Mouse (Mus musculus) thymus, postnatal 4 days (tissue): ENCODE results near the gene Kif5c.

Source experiments
- DNase-seq: peaks from one replicate; pipeline ENCODE4 v3.0.0; 2021

Kif5c gene

DNA sequence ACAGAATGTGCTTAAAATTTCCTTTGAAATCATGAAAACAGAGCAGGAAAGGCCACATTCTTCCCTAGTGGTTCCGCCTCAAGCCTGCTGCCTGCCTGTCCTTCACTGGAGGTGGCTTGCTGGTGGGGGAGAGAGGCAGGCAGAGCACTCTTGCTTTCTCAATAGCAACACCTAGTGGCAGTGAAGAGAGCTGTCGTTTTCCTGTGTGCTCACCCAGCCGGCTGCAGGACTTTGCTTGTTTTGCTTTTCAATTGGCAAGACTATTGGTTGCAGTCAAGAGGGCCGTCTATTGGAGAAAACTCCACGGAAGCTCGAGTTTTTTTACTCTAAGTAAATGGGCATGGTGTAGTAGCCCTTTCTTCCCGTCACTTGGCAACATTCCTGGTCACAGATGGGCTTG is 108.1 kb downstream of the Kif5c start:
- peak; percentile 65 for DNase-seq

DNA sequence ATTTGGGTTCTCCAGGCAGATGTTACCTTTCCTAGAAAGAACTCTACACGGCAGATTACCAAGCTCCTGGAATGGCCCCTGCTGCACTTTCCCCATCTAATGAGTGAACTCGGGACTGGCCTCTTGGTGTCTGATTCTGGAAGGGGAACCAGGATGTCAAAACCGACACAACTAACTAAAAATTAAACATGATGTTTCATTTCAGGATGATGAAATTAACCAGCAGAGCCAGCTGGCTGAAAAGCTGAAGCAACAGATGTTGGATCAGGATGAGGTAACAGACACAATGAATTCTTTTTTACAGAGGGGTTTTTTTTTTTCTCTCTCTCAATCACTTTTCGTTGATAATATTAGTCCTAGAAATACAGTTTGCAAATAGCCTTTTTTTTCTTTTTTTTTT is 108.6 kb downstream of the Kif5c start:
- no peak for DNase-seq

DNA sequence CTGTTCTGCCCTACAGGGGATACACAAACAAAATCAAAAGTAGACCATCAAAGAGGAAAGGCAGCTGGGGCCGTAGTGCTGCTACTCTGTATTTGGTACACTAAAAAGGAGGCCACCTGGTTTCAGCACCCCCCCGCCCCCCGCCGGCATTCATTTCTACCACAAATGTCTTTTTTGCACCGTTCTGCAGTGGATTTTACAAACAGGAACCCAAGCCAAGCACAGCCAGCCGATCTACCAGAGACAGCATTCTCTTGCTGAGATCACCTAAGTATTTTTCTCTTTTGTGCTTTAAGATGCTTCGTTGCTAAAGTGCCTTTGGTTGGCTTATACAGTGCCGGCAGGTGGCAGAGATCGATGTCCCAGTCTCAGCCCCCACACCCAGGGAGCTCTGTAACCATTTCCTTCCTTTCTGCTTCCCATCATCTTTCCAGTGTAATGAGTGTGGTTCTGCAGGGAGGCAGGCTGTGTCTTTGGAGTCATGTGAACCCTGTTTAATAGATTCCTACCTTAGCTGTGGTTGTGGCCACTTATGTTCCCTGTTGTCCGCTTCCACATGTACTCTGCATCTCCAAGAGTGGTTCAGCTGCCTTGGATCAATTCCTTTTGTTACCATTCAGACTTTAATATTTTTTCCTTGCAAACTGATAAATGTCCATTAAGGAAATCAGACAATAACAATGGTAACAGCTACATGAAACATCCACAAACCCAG is 110.0 kb downstream of the Kif5c start:
- peak; percentile 32 for DNase-seq

DNA sequence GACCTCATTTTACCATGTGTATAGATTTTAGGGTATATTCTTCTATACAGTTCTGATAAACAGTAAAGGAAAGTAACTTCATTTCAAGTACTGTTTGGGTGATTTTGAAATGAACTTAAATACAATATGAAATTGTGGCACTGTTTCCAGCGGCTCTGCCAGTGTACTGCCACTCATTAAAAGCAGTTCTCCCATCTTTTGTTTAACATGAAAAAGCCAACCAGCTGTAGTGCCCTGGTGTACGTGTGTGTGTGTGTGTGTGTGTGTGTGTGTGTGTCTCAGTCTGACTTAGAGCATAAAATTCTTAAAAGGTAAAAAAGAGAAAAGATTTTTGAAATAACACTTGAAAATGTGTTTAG is 110.5 kb downstream of the Kif5c start:
- DNase-seq = peak; percentile 37

DNA sequence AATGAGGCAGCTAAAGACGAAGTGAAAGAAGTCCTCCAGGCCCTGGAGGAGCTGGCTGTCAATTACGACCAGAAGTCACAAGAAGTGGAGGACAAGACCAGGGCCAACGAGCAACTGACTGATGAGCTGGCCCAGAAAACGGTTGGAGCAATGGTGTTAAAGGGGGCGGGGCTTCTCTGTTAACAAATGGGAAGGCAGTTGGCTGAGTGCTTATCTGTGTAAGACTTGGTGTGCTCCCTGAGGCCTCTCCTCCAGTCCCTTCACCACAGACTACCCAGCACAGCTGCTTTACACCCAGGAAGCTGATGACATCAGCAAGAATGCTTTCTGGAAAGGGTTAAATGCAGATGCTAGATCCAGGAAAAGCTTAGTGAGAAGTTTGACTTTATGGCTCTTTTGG is 111.1 kb downstream of the Kif5c start:
- DNase-seq = peak; percentile 55

DNA sequence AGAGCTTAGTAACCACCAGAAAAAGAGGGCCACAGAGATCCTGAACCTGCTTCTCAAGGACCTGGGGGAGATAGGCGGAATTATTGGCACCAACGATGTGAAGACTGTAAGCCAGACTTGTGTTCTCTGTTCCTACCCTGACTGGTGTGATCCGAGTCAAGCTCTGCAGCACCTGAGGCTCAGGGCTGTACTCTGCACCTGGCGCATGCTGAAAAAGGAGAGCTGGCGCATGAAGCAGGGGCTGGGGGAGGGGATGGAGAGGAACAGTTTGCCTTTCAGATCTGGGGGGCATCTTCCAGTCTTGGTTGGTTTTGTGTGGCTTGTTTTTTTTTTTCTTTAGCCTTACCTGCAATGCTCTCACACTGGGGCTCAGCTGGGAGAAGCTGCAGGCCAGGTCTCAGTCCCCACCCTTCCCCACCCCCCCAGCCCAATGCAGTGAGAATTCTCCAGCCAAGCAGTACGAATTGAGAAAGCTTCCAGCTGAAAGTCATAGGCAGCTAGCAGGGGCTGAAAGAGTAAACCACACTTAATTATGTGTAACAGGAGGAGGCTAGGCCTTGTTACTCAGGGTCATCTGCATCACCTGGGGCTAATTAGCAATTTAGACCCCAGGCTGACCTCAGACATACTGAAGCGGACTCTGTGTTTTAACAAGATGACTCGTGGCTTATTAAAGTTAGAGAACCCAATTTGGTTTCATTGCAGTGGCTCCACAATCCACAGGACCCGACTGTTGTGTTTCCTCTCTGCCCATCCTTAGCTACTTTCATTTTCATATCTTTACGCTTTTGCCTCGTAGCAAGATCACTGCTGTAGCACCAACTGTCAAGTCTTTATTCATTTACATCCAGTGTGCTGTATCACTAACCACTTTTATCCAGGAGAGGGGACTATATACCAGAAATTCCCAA is 113.9 kb downstream of the Kif5c start:
- peak; percentile 63 for DNase-seq

DNA sequence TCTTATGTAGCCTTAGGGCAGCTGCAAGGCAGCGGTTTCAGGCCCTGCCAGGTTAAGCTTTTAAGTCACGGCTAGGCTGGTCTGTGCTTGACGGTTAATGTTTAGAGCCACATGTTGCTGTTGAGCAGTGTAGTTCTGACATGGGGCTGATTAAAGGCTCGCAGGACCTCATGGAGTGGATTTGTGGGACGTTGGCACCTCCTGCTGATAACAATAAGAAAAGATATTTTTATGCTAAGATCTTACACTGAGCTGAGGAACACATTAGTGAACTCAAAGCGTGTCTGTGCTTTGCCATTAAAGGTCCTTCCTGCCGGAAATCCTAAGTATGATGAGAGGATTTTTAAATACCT is 114.5 kb downstream of the Kif5c start:
- peak; percentile 35 for DNase-seq

DNA sequence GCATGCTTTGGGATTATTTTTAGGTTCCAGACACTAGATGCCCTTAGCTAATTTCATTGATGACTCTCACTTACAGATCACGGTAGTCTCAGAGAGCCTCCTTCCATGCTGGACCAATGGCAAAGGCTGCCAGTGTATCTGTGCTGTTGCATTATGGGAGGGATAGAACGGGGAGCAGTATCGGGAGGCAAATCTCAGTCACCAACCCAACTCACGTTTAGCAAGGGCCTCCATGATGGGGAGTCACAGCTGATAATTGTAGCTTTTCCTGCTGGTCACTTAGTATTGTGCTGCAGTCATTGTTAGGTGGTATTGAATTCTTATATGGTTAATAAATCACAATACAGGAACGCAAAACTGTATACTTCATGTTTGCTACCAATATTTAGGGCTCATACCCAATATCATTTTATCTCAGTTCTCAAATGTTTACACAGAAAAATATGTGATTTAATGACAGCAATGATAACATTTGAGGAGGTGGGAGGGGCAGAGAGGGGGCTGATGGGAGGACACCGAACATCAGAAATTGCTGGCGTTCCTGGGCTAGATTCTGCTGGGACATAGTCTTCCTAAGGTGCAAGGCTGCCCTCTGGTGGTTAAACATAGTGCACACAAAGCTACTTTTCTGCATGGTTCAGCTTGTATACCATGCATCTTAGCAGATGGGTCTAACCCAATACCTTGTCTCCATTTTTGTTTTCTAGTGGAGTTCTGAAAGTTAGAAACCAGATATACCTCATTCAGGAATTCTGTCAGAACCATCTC is 115.1 kb downstream of the Kif5c start:
- DNase-seq = peak; percentile 83

DNA sequence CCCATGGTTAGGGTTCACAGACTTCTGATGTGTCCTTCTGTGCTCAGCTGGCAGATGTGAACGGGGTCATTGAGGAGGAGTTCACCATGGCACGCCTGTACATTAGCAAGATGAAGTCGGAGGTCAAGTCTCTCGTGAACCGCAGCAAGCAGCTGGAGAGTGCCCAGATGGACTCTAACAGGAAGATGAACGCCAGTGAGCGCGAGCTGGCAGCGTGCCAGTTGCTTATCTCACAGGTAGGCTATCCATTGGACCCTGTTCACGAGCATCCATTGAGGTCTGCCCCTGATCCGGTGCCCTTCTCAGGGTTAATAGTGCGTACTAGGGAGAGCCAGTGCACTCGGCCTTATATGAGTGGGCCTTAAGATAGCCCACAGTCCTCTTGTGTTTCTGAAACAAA is 116.3 kb downstream of the Kif5c start:
- no peak for DNase-seq

DNA sequence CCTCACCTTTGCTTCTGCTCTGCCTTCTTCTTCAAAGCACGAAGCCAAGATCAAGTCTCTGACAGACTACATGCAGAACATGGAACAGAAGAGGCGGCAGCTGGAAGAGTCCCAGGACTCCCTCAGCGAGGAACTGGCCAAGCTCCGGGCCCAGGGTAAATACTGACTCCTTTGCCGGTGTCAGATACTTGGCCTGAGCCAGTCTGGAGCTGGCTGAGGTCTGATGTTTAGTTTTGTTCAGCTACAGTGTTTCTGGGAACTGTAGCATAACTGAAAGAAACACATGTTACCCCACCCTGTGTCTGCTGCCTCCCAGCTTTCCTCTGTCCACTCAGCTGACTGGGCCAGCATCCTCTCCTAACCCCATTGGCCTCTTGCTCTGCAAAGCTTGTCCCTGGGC is 119.9 kb downstream of the Kif5c start:
- DNase-seq = no peak

DNA sequence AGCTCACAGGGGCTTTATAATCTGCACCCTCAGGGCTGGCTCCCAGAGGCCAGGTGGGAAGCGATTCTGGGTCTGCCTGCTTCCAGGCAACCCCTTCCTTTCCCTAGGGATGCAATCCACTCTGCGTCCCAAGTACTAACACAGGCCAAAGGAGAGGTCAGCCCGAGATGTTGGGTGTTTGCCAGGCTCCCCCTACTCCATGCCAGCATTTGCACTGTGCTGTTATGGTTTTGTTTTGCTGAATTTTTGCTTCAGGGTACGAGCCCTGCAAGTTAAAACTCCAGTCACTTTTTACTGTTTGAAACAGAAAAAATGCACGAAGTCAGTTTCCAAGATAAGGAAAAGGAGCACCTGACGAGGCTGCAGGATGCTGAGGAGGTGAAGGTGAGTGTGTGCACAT is 121.9 kb downstream of the Kif5c start:
- DNase-seq = no peak

DNA sequence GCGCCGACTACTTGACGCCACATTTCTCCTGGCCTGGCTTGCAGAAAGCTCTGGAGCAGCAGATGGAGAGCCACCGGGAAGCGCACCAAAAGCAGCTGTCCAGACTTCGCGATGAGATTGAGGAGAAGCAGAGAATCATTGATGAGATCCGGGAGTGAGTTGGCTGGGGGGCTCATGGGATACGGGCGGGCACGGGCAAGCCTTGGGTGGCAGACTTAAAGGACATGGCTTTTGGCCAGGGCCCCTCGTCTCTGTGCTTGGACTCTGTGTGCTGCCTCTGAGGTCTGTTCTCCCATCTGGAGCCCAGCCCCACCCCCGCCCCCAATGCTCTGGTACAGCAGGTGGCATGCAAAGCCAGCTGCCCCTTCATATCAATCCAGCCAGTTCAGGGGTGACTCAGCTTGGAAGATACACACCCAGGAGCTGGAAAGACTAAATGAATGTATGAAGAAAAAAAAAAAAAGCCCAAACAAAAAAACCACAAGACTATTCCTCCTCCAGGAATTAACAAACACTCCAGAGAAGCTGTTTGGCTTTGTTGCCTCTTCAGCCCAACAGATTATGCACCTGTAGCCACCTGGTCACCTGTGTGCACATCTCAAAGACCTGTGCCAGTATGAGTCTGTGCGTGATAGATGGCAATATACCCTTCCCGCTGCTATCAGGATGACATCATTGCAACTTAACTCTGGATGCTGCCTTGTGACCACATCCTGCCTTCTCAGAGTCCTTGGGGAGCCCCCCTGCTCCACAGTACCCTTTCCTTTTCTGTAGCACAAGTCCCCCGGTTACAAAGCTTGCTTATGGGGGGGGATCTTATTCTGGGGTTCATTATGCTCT is 123.0 kb downstream of the Kif5c start:
- peak; percentile 37 for DNase-seq

DNA sequence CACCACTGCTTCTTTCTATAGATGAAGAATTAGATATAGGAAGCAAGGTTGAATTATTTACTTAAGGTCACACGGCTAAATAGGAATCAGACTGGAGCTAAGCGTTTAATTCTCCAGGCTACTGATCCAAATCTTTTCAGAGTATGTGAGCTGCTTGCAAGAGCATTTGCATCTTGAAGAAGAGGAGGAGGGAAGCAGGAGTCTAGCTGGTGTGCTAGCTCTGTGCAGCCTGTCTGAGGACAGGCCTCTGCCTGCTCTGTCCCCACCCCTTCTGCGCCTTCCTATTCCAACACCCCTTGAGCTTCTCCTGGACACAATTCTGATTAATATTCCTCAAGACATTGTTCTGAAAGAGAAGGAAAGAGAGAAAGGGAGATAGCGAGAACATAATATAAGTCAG is 123.8 kb downstream of the Kif5c start:
- no peak for DNase-seq

DNA sequence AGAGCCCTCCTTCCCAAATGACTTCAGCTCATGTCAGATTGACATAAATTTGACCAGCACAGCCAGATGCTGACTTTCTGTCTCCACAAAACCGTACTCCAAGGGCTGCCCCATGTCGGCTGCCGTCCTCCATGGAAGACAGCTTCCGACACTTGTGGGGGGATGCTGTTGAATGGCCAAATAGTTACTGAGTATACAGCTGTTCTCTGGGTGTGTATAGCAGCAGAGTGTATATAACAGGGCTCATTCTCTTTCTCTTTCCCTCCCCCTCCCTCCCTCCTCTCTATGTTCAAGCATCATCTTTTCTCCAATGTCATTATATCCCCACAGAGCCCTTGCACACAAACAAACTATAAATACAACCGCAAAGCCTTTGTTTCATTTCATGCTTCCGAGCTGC is 124.7 kb downstream of the Kif5c start:
- no peak for DNase-seq

DNA sequence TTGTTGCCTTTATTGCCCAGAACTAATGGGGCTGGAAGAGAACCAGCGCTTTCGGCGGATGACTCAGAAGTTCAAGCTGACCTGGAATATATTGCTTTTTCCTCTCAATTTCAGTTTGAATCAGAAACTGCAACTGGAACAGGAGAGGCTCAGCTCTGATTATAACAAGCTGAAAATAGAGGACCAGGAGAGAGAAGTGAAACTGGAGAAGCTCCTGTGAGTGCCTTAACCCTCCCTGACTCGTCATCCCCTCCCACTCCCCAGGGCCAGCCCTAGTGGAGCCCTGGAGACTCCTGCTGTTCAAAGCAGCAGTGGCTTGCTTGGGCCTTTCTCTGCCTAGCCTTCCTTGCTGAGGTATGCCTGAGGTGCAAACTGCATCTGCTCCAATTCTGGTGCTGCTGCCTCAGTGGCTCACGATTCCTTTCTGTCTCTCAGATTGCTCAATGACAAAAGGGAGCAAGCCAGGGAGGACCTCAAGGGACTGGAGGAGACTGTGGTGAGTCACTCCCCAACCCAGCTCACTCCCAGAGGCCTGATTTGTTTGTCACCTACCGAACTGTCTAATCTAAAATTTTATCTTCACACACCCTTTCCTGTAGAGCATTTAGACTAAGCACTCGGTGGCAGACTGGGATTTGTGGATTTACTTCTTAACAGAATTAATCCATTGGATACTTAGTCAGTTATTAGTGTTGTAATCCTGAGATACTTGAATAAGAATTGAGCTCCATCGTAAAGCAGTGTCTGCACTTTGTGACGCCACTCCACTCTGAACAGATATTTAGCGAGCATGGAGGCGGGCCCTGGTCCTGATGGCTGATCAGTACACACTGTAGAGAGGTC is 125.4 kb downstream of the Kif5c start:
- DNase-seq = no peak

DNA sequence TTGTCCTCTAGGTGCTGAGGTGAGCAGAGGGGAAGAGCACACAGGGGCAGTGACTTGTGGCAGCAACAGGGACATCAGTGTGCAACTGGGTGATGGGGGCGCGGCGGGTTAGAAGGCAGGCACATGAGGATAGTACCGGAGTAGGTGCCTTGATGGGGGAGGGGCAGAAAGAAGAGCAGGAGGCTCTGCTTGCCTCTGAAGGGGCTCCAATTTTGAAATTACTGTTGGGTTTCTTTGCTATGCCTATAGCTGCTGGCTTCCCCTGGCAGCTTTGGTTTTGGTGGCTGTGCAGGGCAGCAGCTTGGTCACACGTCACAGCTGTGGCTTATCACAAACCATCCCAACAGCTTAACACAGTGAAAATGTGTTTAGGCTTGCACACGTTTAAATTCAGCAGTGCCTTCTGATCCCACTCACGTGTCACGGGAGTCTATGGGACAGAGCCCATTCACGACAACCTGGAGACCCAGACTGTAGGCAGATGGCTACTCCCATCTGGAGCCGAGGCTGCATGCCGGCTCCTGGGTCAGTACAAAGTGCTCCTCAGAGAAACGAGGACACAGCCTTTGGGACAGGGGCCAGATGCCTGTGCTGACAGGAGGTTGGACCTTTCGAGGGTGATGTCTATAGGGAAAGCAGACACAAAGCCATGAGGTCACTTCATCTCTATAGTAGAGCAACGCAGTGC is 126.1 kb downstream of the Kif5c start:
- DNase-seq = no peak

DNA sequence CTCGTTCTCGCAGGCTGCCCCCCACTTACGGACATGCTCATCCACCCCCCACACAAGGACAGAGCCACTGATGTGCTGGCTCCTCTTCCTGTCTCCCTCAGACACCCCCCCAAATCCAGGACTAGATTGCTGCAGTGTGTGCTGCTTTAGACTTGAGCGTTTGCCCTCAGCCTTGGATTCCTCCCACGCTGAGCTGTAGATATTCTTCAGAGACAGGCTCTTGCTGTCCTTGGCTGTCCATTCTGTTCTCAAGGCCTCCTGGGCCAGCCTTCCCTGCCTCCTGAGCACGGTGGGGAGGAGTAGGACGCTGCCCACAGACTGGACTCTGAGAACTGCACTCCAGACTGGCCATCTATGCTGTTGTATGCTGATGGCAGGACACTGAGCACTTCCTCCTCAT is 127.8 kb downstream of the Kif5c start:
- no peak for DNase-seq

DNA sequence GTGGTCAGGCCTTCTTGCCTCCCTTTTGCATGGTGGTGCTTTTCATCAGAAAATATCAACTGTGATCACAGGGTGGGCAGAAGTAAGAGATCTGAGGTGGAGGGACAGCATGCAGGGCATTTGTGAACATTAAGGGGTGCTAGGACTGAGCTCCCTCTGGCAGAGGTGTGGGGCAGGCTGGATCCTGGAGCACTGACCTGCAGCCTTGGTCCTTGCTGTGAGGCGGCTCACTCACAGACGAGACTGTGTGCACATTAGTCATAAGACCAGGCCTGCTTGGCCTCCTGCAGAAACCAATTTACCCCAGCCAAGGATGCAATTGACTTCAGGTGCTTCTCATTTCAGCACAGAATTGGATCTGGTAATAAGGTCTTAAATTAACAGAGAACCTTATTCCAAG is 128.6 kb downstream of the Kif5c start:
- no peak for DNase-seq

DNA sequence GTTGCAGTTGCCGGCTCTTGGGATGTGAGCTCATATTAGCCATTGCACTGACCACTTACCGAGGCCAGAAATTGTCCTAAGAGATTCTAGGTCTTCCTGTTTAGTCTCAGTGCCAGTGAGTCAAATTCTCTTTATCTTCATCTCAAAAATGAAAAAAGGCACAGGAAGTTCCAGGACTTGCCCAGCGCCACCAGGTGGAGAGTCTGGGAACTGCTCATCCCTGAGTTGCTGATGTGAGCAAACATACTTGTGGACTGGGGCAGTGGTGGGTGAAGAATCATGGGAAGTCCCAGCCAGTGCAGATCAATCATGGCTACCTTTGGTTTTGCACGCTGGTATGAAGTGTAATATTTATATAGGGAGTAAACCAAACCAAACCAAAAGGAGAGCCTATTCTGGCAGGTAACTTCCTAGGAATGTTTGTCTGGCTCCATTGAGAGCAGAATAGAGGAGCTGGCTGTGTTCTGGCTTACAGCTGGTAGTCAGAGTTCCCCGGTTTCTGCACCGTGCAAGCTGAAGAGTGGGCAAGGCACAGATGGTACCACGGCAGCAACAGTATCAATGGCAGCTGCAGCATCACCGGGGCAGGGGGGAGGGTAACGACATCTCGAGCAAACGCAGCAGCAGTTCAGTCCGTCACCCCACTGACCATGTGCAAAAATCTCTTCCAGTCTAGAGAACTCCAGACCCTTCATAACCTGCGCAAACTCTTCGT is 129.7 kb downstream of the Kif5c start:
- DNase-seq = peak; percentile 84

DNA sequence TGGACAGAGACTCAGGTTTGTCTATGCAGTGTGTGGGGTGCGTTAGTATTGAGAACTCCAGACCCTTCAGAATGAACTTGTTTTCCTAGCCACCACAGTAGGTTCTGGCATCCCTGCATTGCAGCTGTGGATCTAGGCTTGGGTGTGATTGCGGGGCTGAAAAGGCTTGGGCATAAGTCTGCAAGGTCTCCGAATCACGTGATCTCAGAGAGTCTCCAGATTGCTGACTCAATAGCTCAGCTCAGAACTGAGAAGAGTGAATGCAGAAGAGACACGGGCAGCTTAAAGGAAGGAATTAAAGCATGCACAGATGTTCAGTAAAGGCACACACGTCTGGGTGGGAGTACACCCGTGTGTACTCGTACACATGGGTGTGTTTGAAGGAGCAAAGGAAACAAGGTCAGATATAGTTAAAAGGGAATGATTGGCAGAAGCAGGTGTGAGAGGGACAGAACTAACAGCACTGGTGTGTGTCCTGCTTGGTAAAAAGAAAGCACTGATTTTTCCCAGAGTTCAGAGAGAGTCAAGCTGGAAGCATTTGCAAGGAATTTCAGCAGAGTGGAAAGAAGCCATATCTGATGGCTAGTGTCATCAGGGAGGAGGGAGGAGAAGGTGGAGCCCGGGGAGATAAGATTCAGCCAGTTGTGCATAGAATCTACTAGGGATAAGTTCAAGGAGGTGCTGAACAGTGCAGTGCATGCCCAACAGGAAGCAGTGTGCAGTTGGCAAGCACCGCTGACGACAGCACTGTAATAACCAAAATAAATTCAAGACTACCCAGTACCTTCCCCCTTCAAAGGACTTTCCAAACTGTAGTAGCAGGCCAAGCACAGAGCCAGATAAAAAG is 130.9 kb downstream of the Kif5c start:
- no peak for DNase-seq
